Mouse (Mus musculus): ENCODE measurements around the gene Gm9833. TPM values are rescaled to one million over a fixed set of nuclear protein-coding genes. Genes with fewer than 3 reads are reported as not detected.
A peak's percentile ranks its signal among the peaks of the same experiment; 100 is the strongest.
"Not testable (repeated sequence)": the region's sequence is repeated elsewhere in the genome, so short reads cannot be mapped to it uniquely, and the experiment has no call there.

Gene Gm9833
- polyA plus RNA-seq (2015; fragmentation: Nextera tagmentation; extraction: Ambion mirVana), result 7.2 and 7.6 TPM in 2 replicates

GRCm38 (mm10) chr3:10087994-10088393 is at the start of gene Gm9833:
TSS of gene Gm9833 (plus strand) at chr3:10088110.
- not testable (repeated sequence) for ATAC-seq; H3K9me3 ChIP-seq (ENCODE audit: control insufficient read depth, low read length); H3K27ac ChIP-seq (ENCODE audit: low read depth, low read length); H3K36me3 ChIP-seq (ENCODE audit: control insufficient read depth, insufficient read depth, low read length); H3K27me3 ChIP-seq (replicated peaks; ENCODE audit: control insufficient read depth, insufficient read depth, low read length); H3K4me1 ChIP-seq (ENCODE audit: control insufficient read depth, insufficient read depth, low read depth, low read length); H3K9ac ChIP-seq (ENCODE audit: low read depth, low read length)
- WGBS, result 30% methylated on average over 28 of the region's 38 CpGs
- Histone ChIP-seq H3K4me2 (ENCODE audit: low read length) (peak within 1 kb of the TSS; percentile 47), H3K4me3 (ENCODE audit: low read length) (peak within 1 kb of the TSS; percentile 32)

DNA sequence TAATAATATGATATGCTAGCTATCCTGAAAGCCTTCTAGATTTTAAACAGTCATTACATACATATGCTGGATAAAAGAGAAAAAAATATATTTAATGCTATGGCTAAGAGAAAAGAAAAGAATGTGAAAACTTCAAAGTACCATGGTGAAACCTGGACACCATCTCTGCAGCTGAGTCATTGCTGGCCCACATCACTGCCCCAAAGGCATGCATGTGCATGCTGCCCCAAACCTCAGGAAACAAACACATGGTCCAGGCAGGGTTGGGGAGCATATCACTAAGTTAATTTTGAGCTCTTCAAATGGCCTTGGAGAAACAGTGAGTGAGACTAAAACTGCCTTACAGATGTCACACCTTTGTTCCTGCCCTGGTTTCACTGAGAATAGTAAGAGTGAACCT is 17.8 kb upstream of the Gm9833 start:
- no peaks in the 10 kb centered on the region for H3K27me3 ChIP-seq (replicated peaks; ENCODE audit: control insufficient read depth, insufficient read depth, low read length)
- H3K4me1 ChIP-seq (ENCODE audit: control insufficient read depth, insufficient read depth, low read depth, low read length), result no peaks in the 10 kb centered on the region
- H3K9me3 ChIP-seq (ENCODE audit: control insufficient read depth, low read length), result no peaks in the 10 kb centered on the region
- no peaks in the 10 kb centered on the region for H3K36me3 ChIP-seq (ENCODE audit: control insufficient read depth, insufficient read depth, low read length)
- no peak overlapping the region for H3K9ac ChIP-seq (ENCODE audit: low read depth, low read length)
- no peak for ATAC-seq
- H3K4me3 ChIP-seq (ENCODE audit: low read length), result no peak overlapping the region
- no peak overlapping the region for H3K27ac ChIP-seq (ENCODE audit: low read depth, low read length)
- H3K4me2 ChIP-seq (ENCODE audit: low read length), result no peak overlapping the region

- Histone ChIP-seq H3K4me3 (ENCODE audit: low read length) (no peak overlapping the region), H3K9ac (ENCODE audit: low read depth, low read length) (no peak overlapping the region), H3K36me3 (ENCODE audit: control insufficient read depth, insufficient read depth, low read length) (no peaks in the 10 kb centered on the region), H3K27me3 (replicated peaks; ENCODE audit: control insufficient read depth, insufficient read depth, low read length) (no peaks in the 10 kb centered on the region), H3K27ac (ENCODE audit: low read depth, low read length) (no peak overlapping the region), H3K4me2 (ENCODE audit: low read length) (no peak overlapping the region), H3K4me1 (ENCODE audit: control insufficient read depth, insufficient read depth, low read depth, low read length) (no peaks in the 10 kb centered on the region), H3K9me3 (ENCODE audit: control insufficient read depth, low read length) (no peaks in the 10 kb centered on the region)
- ATAC-seq, result no peak
Observed at GRCm38 (mm10) chr3:10075826-10076225, 12.1 kb upstream of the Gm9833 start.

- Histone ChIP-seq H3K9me3 (ENCODE audit: control insufficient read depth, low read length) (no peaks in the 10 kb centered on the region), H3K36me3 (ENCODE audit: control insufficient read depth, insufficient read depth, low read length) (no peaks in the 10 kb centered on the region), H3K4me2 (ENCODE audit: low read length) (no peak overlapping the region), H3K4me3 (ENCODE audit: low read length) (no peak overlapping the region), H3K27me3 (replicated peaks; ENCODE audit: control insufficient read depth, insufficient read depth, low read length) (no peaks in the 10 kb centered on the region), H3K4me1 (ENCODE audit: control insufficient read depth, insufficient read depth, low read depth, low read length) (no peaks in the 10 kb centered on the region), H3K27ac (ENCODE audit: low read depth, low read length) (no peak overlapping the region), H3K9ac (ENCODE audit: low read depth, low read length) (no peak overlapping the region)
- ATAC-seq, result no peak
- 86% methylated on average over 6 of the region's 6 CpGs for WGBS
Observed at GRCm38 (mm10) chr3:10077096-10077841, 10.6 kb upstream of the Gm9833 start.

DNA sequence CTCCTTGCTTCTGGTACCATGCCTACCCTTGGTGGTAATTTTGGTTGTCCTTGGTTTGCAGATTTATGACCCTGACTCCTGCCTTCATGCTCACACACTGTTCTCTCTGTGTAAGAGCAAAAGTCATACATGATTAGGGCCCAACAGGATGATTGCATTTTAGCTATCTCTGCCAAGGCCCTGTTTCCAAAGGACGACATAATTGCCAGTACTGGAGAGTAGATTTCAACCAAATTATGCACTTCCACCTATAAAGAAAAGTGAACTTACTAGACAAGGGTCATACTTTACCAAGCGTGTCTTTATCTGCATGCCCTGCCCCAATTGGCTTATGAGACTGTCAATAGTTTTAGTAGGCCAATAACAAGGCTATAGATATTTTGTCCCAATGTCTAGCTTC is 9.8 kb upstream of the Gm9833 start:
- WGBS, result 87% methylated on average over 2 of the region's 2 CpGs
- H3K4me3 ChIP-seq (ENCODE audit: low read length), result no peak overlapping the region
- no peak overlapping the region for H3K4me2 ChIP-seq (ENCODE audit: low read length)
- no peaks in the 10 kb centered on the region for H3K27me3 ChIP-seq (replicated peaks; ENCODE audit: control insufficient read depth, insufficient read depth, low read length)
- no peak overlapping the region for H3K27ac ChIP-seq (ENCODE audit: low read depth, low read length)
- ATAC-seq, result no peak
- H3K9me3 ChIP-seq (ENCODE audit: control insufficient read depth, low read length), result no peaks in the 10 kb centered on the region
- H3K36me3 ChIP-seq (ENCODE audit: control insufficient read depth, insufficient read depth, low read length), result no peaks in the 10 kb centered on the region
- H3K9ac ChIP-seq (ENCODE audit: low read depth, low read length), result no peak overlapping the region
- no peaks in the 10 kb centered on the region for H3K4me1 ChIP-seq (ENCODE audit: control insufficient read depth, insufficient read depth, low read depth, low read length)

DNA sequence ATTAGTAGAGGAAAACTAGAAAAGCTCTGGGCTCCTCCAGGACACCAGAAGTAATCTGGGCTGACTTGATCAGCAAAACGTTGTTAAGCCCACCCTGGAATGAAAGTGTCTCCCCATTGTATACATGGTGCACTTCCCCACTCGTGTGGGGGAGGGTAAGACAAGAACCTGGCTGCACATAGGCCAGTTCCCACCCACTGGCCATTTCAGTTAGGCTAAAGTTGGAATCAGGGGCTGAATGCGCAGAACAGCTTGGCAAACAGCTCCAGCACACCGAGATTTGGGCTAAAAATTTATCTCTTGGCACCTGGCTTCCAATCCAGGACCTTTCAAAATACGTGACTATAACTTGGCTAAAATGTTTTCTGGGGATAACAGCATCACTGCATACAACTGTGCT is 6.6 kb upstream of the Gm9833 start:
- WGBS, result 70% methylated on average over 5 of the region's 5 CpGs
- no peak overlapping the region for H3K27ac ChIP-seq (ENCODE audit: low read depth, low read length)

GRCm38 (mm10) chr3:10081911-10082541 is 5.9 kb upstream of the Gm9833 start:
- no peaks in the 10 kb centered on the region for H3K9me3 ChIP-seq (ENCODE audit: control insufficient read depth, low read length)
- no peak overlapping the region for H3K9ac ChIP-seq (ENCODE audit: low read depth, low read length)
- WGBS, result 46% methylated on average over 6 of the region's 6 CpGs
- H3K4me2 ChIP-seq (ENCODE audit: low read length), result no peak overlapping the region
- no peaks in the 10 kb centered on the region for H3K4me1 ChIP-seq (ENCODE audit: control insufficient read depth, insufficient read depth, low read depth, low read length)
- no peaks in the 10 kb centered on the region for H3K27me3 ChIP-seq (replicated peaks; ENCODE audit: control insufficient read depth, insufficient read depth, low read length)
- no peak overlapping the region for H3K4me3 ChIP-seq (ENCODE audit: low read length)
- peak; percentile 91 for ATAC-seq
- H3K27ac ChIP-seq (ENCODE audit: low read depth, low read length), result peak overlapping the region; percentile 46
- no peaks in the 10 kb centered on the region for H3K36me3 ChIP-seq (ENCODE audit: control insufficient read depth, insufficient read depth, low read length)

More for the DNA sequence above, 6.6 kb upstream of the Gm9833 start:
- no peaks in the 10 kb centered on the region for H3K4me1 ChIP-seq (ENCODE audit: control insufficient read depth, insufficient read depth, low read depth, low read length)
- H3K4me2 ChIP-seq (ENCODE audit: low read length), result no peak overlapping the region
- no peak overlapping the region for H3K9ac ChIP-seq (ENCODE audit: low read depth, low read length)
- ATAC-seq, result no peak
- no peak overlapping the region for H3K4me3 ChIP-seq (ENCODE audit: low read length)
- no peaks in the 10 kb centered on the region for H3K36me3 ChIP-seq (ENCODE audit: control insufficient read depth, insufficient read depth, low read length)
- no peaks in the 10 kb centered on the region for H3K9me3 ChIP-seq (ENCODE audit: control insufficient read depth, low read length)
- H3K27me3 ChIP-seq (replicated peaks; ENCODE audit: control insufficient read depth, insufficient read depth, low read length), result no peaks in the 10 kb centered on the region

DNA sequence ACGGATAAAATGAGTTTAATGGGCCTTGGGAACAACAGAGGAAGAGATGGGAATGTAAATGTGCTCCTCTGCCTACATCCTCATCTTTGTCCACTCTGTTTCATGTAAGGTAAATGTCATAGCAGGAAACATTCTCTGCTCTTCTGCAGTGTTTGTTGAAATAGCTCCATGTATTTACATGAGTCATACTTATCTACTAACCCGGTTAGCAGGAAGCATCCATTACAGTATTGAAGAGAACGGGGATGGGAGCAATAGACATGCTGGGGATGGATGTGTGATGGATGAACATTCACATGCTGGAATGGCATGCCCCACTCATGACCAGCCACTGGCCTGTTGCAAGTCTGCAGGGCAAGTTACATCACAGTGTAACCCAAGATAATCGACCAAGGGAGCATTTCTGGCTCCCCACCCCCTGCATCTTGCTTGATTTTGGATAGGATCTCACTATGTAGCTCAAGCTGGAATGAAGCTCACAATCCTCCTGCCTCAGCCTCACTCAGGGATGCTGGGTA is 5.3 kb upstream of the Gm9833 start:
- H3K4me3 ChIP-seq (ENCODE audit: low read length), result no peak overlapping the region
- 62% methylated on average over 4 of the region's 4 CpGs for WGBS
- H3K27me3 ChIP-seq (replicated peaks; ENCODE audit: control insufficient read depth, insufficient read depth, low read length), result no peaks in the 10 kb centered on the region
- H3K9ac ChIP-seq (ENCODE audit: low read depth, low read length), result no peak overlapping the region
- no peaks in the 10 kb centered on the region for H3K4me1 ChIP-seq (ENCODE audit: control insufficient read depth, insufficient read depth, low read depth, low read length)
- no peak for ATAC-seq
- no peak overlapping the region for H3K4me2 ChIP-seq (ENCODE audit: low read length)
- H3K36me3 ChIP-seq (ENCODE audit: control insufficient read depth, insufficient read depth, low read length), result no peaks in the 10 kb centered on the region
- H3K27ac ChIP-seq (ENCODE audit: low read depth, low read length), result peak overlapping the region; percentile 46
- H3K9me3 ChIP-seq (ENCODE audit: control insufficient read depth, low read length), result no peaks in the 10 kb centered on the region

DNA sequence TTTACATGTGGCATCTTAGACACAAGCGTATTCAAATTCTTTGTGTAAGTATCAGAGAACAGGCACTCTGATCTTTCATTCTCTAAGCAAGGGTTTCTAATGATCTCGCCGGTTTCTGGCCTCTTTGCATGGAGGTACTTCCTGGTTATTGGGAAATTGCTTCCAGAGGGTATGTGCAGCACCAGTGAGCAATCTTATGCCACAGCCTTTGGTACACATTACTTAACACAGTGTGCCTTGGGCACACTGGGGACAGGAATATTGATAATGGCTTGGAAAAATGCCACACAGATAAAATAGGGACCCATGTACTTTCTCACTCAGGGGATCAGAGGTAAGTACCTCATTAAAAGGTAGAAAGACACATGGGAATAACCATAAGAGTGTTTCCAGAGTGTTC is 3.8 kb upstream of the Gm9833 start:
- WGBS, result 92% methylated on average over 3 of the region's 3 CpGs
- H3K9me3 ChIP-seq (ENCODE audit: control insufficient read depth, low read length), result no peaks in the 10 kb centered on the region
- H3K4me1 ChIP-seq (ENCODE audit: control insufficient read depth, insufficient read depth, low read depth, low read length), result no peaks in the 10 kb centered on the region
- no peak overlapping the region for H3K27ac ChIP-seq (ENCODE audit: low read depth, low read length)
- H3K4me3 ChIP-seq (ENCODE audit: low read length), result no peak overlapping the region
- no peak overlapping the region for H3K9ac ChIP-seq (ENCODE audit: low read depth, low read length)
- no peak for ATAC-seq
- no peaks in the 10 kb centered on the region for H3K36me3 ChIP-seq (ENCODE audit: control insufficient read depth, insufficient read depth, low read length)
- no peak overlapping the region for H3K4me2 ChIP-seq (ENCODE audit: low read length)
- H3K27me3 ChIP-seq (replicated peaks; ENCODE audit: control insufficient read depth, insufficient read depth, low read length), result no peaks in the 10 kb centered on the region

All from hindbrain, embryonic 16.5 days (tissue).